Mouse (Mus musculus) bone marrow, adult 2 months (tissue): ENCODE results near the gene Amotl1. TPM values are rescaled to one million over a fixed set of nuclear protein-coding genes. Genes with fewer than 3 reads are reported as not detected.
"Not testable (repeated sequence)": the region's sequence is repeated elsewhere in the genome, so short reads cannot be mapped to it uniquely, and the experiment has no call there.

Experiments used
- H3K27ac ChIP-seq: fragments of 200-500 bp; 2 replicates; pipeline ENCODE4 v1.5.1; 2012; ENCODE audit warnings: low read depth, mild to moderate bottlenecking, control low read depth, inconsistent platforms, low read length; ENCODE audit not compliant: control insufficient read depth, poor library complexity, insufficient read depth
- H3K4me1 ChIP-seq: fragments of 200-500 bp; 2 replicates; pipeline ENCODE4 v1.6.1; 2011; ENCODE audit warnings: low read length; ENCODE audit not compliant: control insufficient read depth, insufficient read depth
- H3K4me3 ChIP-seq: fragments of 200-500 bp; replicated peaks from 2 replicates; pipeline ENCODE3; 2011; ENCODE audit warnings: mild to moderate bottlenecking, low read depth, low read length, control low read depth; ENCODE audit not compliant: control insufficient read depth
- CTCF ChIP-seq: fragments of 200-500 bp; IDR thresholded peaks from 2 replicates; pipeline ENCODE4 v1.5.1; 2011; ENCODE audit warnings: low read length, control low read depth; ENCODE audit not compliant: control insufficient read depth, insufficient read depth
- POLR2A ChIP-seq: fragments of 200-500 bp; IDR thresholded peaks from 2 replicates; pipeline ENCODE4 v1.6.1; 2011; ENCODE audit warnings: low read depth, mild to moderate bottlenecking, control low read depth, low read length, borderline replicate concordance; ENCODE audit not compliant: control insufficient read depth
- WGBS: fragments of 180-500 bp; shearing (Covaris S2); methylation state at CpG from one replicate; pipeline ENCODE4 v1.1.7; 2018; 5-methylcytosine and 5-hydroxymethylcytosine counted together
- polyA plus RNA-seq: library from polyadenylated mRNA; stranded (reverse); fragments of >200 nt; gene quantifications from 2 replicates; pipeline ENCODE4 v1.2.4, GENCODE M21; 2011; ENCODE audit warnings: low replicate concordance; ENCODE audit not compliant: missing spikeins, insufficient read depth, insufficient read length

The Amotl1 gene
- polyA plus RNA-seq, 1 experiment, result 2.7 TPM

DNA sequence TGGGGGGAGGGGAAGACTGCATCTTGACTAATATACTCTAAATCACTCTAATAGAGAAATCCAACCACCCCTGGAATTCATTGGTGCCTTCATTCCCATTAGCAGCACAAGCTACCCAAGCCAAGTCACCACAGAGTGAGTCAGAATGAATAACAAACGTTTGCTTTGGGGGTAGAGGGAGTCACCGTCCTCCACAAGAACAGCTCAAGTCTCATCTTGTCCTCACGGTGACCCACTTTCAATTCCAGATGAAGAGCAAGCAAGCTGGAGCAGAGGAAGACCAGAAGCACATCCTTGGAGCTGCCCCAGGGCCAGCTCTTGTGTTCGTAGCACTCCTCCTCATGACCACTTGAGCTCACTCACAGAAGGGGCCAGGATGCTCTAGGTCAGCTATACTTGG lies 56.2 kb downstream of the Amotl1 start:
- TF ChIP-seq CTCF, result no peak
- no peak for TF ChIP-seq POLR2A
- Histone ChIP-seq H3K27ac (no peak overlapping the region), H3K4me1 (no peaks in the 10 kb centered on the region), H3K4me3 (no peak overlapping the region)
- WGBS, result 74% methylated on average over 4 of the region's 4 CpGs

DNA sequence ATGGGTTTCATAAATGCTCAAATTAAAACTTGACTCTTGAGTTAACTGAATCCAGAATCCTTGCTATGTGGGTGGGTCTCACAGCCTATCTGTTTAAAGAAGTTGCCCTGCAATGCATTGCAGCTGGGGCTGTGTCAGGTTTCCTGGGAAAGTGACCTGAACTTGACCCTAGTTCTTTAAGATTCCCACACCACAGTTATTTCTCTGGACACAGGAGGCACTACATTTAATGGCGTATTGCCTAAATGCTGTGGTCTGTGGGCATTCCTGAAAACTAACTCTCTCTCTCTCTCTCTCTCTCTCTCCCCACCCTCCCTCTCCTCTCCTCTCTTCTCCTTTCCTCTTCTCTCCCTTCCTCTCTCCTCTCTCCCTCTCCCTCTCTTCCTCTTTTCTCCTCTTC lies 59.2 kb downstream of the Amotl1 start:
- Histone ChIP-seq H3K4me3 (no peak overlapping the region), H3K4me1 (no peaks in the 10 kb centered on the region), H3K27ac (no peak overlapping the region)
- TF ChIP-seq CTCF (no peak), POLR2A (no peak)
- WGBS, result 74% methylated on average over 1 of the region's 1 CpGs

DNA sequence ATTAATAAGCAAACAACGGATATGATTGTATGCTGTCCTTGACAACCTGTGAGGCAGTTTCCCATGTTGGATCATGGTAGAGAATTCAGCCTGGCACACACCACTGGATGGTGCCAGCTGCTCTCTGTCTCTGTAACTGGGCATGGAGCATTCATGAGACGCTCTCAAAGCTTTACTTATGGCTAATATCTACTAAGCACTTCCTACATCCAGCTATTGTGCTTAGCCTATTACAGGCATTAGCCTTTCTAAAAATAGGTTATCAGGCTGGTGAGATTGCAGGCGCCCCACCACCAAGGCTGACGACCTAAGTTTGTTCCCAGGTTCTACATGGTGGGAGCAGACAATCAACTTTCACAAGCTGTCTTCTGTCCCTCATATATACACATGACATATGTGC lies 65.9 kb downstream of the Amotl1 start:
- TF ChIP-seq CTCF, result no peak
- TF ChIP-seq POLR2A, result no peak
- 72% methylated on average over 4 of the region's 4 CpGs for WGBS
- Histone ChIP-seq H3K4me1 (no peaks in the 10 kb centered on the region), H3K4me3 (no peak overlapping the region), H3K27ac (no peak overlapping the region)

DNA sequence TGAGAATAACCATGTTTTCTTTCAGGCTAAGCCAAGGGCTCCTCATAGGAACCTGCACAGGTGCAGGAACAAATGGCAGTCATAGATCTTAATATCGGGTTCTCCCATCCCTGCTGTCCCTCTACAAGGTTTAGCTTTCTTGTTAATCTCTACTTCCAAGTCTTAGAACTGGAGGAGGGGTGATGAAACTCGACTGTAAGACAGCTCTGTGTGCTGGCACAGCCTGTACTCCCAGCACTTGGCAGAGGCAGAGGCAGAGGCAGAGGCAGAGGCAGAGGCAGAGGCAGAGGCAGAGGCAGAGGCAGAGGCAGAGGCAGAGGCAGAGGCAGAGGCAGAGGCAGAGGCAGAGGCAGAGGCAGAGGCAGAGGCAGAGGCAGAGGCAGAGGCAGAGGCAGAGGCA lies 68.5 kb downstream of the Amotl1 start:
- not testable (repeated sequence) for H3K27ac ChIP-seq, H3K4me3 ChIP-seq, H3K4me1 ChIP-seq
- WGBS, result 51% methylated on average over 2 of the region's 2 CpGs

DNA sequence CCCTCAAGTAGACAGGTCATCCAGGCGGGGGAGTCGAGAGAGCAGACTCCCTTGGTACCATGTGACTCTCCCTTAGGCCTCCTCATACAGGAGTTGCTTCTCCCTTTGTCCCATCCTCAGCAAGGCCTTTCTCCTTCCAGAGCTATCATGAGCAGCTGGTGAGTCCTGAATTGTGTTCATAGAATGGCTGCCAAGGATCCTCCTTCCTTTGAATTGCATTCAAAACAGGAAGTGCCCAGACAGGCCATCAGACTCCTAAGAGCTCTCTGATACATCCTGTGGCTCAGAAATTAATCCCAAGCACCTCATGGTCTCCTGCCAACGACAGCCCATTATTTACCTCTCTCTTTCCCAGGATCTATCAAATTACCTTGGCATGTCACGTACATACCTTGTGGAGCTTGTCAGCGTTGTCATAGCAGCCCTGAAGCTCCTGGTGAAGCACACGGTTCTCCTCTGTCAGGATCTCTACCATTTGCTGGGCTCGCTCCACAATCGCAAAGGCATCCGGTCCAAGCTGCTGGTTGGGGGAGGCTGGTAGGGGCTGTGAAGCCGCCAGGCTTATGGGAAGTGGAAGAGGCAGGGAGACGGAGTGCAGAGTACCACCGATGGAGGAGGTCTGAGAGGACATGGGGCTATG lies 70.0 kb downstream of the Amotl1 start:
- Histone ChIP-seq H3K27ac (no peak overlapping the region), H3K4me3 (no peak overlapping the region), H3K4me1 (no peaks in the 10 kb centered on the region)
- WGBS, result 63% methylated on average over 12 of the region's 12 CpGs
- TF ChIP-seq POLR2A, result no peak
- TF ChIP-seq CTCF, result no peak

DNA sequence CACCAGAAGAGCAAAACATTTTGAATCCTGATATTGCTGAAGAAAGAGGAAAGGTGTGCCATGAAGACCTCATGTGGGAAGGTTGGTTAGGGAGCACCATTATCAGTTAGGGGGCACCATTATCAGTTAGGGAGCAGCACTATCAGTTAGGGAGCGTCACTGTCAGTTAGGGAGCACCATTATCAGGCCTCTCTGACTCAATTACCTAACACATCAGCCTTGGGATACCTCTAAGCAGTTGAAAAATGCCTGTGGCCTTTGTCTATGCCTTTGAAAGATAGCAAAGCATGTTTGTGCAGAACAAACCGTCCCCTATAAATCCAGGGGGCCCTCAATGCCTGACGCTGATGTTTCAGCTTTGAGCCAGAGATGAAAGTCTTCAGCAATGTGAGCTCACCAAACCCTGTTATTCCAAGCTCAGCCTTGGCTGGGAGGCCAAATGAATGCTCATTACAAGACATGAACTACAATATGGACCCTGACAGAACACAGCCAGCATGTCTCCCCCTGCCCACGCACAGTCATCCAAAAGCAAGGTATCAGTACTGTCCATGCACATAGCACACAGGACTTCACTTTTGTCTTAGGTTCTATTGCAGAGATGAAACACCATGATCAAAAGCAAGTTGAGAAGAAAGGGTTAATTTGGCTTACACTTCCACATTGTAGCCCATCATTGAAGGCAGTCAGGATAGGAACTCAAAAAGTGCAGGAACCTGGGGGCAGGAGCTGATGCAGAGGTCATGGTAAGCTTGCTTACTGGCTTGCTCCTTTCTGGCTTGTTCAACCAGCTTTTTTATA lies 75.5 kb downstream of the Amotl1 start:
- 76% methylated on average over 4 of the region's 4 CpGs for WGBS
- no peak for TF ChIP-seq CTCF
- TF ChIP-seq POLR2A, result no peak
- no peak overlapping the region for H3K27ac ChIP-seq
- no peak overlapping the region for H3K4me3 ChIP-seq
- H3K4me1 ChIP-seq, result no peaks in the 10 kb centered on the region

DNA sequence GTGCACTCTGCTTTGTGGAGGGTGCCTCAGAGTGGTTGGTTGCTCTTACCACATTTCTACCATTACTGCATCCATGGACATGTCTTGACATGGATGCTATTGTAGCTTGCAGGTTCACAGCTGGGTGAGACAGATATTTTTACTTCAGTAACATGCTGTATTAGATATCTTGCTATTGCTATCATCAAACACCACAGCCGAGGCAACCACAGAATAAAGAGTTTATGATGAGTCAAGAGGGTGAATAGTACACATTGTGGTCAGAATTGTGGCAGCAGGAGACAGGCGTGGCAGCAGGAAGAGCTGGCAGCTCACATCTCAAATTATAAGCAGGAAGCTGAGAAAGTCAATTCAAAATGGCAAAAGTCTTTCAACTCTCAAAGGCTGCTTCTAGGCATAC lies 76.4 kb downstream of the Amotl1 start:
- TF ChIP-seq POLR2A (no peak), CTCF (no peak)
- 11% methylated on average over 2 of the region's 2 CpGs for WGBS
- Histone ChIP-seq H3K4me1 (no peaks in the 10 kb centered on the region), H3K4me3 (no peak overlapping the region), H3K27ac (no peak overlapping the region)

DNA sequence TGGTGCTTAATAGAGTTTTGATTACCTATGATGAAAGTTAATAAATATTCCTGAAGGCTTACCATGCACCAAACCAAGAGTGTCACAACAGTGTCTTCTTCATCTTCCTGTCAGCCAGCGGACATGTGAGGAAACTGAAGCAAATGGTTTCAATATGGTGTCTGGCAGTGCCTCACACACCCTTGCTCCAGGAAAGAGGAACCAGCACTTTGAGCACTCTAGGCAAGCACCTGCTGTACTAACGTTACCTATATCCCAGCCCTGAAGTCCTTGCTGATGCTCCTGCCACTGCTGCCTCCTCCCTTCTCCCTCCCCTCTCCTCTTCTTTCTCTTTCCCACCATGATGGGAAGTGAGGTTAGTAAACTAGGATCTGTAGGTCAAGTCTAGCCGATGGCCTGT lies 80.4 kb downstream of the Amotl1 start:
- Histone ChIP-seq H3K27ac (no peak overlapping the region), H3K4me3 (no peak overlapping the region), H3K4me1 (no peaks in the 10 kb centered on the region)
- TF ChIP-seq CTCF (no peak), POLR2A (no peak)
- WGBS, result 52% methylated on average over 3 of the region's 3 CpGs

DNA sequence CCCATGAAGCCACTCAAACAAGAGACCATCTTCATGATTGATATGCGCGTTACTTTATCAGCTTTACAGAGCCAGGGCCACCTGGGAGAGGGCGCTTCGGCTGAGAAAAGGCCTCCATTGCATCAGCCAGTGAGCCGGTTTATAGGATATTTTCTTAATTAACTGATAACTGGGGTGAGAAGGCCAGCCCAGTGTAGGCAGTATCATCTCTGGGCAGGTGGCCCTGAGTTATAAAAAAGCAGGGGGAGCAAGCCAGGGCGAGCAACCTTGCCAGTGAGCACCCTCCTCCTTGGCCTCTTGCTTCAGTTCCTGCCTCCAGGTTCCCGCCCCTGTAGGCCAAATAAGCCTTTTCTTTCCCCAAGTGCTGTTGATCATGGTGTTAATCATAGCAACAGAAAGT lies 81.5 kb downstream of the Amotl1 start:
- WGBS, result 86% methylated on average over 7 of the region's 7 CpGs
- Histone ChIP-seq H3K4me3 (no peak overlapping the region), H3K27ac (no peak overlapping the region), H3K4me1 (no peaks in the 10 kb centered on the region)
- TF ChIP-seq CTCF (no peak), POLR2A (no peak)
